Mouse (Mus musculus) urinary bladder, adult 2 months (tissue): ENCODE measurements around the gene Zcchc8. TPM values are rescaled to one million over a fixed set of nuclear protein-coding genes. Genes with fewer than 3 reads are reported as not detected.
"Not testable (repeated sequence)": the region's sequence is repeated elsewhere in the genome, so short reads cannot be mapped to it uniquely, and the experiment has no call there.

Experiments
- DNase-seq: peaks from one replicate; pipeline ENCODE4 v3.0.0; 2022; ENCODE audit warnings: low spot score
- polyA plus RNA-seq: library from polyadenylated mRNA; depleted of rRNA; stranded (reverse); fragments of >200 nt; gene quantifications from 2 replicates; pipeline ENCODE4 v1.2.3, GENCODE M21; 2012; rRNA removed

Zcchc8 gene
- 45.2 and 46.8 TPM in 2 replicates for polyA plus RNA-seq

DNA sequence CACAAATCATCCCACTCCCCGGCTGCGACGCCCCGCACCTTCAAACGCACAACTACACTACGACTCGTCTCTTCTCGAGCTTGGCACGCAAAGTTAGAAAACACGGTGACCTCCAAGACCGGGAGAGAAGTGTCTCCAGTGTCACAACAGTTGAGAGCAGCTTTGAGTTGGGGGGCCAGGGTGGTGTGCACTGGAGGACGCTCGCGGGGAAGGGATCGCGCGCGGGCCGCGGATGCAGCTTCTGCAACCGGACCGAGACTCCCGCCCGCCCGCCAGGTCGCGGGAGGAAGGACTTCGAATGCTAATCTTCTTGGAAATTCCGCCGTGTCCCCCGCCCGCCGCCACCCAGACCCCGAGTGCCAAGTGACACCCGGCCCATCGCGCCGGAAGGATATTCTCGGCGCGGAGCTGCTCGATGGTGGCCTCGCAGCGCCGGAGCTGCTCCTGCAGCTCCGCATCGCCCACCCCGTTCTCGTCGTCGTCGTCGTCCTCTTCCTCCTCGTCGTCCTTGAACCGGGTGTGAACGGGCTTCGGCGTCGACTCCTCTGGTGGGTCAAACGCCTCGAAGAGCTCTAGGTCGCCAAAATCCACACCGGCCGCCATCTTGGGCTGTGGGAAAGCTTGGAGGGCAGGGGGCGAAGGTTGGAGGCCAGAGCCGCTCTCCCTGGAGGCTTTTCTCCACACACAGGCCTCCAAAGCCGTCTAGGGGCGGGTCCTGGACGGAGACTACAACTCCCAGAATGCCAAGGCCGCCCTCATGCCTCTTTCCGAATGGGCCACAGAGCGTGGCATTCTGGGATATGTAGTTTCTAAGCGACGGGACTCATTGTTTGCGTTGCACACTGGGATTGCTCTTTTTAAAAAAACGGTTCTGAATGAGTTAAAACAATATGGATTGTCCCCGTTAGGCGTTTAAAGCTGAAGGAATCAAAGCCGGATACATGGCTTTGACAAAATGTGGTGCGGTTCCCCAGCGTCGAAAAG, at the start of gene Zcchc8:
Zcchc8 (minus strand) TSS at position 773 of the 984 bp plus-strand sequence.
- peak; percentile 77 for DNase-seq

DNA sequence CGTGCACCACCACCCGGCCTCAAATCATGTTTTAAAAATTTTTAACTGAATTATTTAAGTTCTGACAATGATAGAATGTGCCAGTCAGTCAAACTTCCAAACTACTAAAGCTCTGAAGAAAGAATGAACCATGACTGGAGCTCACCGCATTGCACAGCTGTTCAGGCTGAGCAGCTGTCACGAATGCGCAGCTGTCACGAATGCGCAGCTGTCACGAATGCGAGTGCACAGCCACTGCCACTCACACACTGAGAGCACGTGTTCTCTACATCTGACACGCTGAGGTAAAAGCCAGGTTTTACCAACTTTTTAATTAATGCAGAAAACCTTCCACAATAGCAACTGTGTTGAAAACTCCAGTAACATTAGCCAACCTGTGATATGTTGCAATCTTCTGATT, 45.6 kb upstream of the Zcchc8 start:
- DNase-seq = not testable (repeated sequence)

DNA sequence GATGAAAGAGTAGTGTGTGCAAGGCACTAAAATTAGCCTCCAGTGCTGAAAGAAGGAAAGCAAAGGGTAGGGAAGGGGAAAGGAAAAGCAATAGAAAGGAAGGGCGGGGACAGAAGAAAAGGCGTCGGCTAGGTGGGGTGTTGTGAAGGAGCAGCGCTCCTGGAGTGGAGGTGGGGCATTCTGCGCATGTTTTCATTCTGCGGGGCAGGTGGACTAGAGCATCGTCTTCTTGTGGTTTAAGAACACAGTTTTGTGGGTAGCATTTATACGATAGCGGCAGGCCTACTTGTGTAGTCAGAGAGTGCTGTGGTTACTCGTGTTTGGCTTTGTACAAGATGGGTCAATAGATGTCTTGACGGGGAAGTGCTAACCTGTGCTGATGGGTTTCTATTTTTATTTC, 44.6 kb upstream of the Zcchc8 start:
- DNase-seq = no peak

DNA sequence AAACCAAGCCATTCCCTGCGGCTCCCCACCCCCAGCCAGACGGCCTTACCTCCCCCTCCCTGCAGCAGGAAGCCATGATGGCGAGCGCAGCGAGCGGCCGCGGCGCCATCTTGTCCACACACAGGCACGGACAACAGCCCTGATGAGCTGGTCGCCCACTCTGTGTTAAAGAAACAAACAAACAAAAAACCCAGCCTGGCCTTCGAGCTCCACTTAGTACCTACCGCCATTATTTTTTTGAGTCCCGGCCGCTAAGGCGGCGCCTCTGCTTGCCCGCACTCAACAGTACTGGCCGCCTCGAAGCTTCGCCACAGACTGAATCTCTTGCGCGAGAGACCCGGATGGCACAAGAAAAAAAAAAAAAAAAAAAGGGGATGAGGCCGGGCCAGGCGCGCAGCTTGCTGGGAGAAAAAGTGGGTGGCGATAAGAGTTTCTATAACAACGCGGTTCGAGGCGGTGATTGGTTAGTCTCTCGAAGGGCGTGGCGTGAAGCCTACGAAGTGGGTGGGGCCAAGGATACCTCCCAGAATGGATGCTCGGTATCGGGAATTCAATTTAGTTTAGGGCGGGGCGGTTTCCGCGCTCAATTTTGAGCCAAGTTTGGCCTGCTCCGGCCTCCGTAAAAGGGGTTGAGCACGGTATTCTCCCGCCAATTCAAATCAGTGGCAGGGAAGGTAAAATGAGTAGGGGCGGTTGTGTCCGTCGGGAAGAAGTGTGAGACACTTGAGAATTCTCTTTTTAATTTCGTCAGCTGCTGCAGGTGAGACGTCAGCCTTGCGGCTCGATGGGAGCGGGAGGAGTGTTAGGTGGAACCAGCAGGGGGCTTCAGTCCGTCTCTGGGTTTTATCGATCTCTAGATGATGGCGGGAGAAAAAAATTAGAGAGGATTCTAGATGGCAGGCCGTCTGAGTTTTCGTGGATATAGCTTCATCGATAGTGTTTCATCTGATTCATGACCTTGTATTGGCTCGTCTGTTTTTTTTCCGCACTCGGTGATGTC, 28.5 kb upstream of the Zcchc8 start, which contains the start of the genes Rsrc2 and Kntc1:
Rsrc2 (minus strand) TSS at position 350 of the 1,000 bp plus-strand sequence.
Kntc1 (plus strand) TSS at position 652 of the 1,000 bp plus-strand sequence.
- DNase-seq = peak; percentile 92

DNA sequence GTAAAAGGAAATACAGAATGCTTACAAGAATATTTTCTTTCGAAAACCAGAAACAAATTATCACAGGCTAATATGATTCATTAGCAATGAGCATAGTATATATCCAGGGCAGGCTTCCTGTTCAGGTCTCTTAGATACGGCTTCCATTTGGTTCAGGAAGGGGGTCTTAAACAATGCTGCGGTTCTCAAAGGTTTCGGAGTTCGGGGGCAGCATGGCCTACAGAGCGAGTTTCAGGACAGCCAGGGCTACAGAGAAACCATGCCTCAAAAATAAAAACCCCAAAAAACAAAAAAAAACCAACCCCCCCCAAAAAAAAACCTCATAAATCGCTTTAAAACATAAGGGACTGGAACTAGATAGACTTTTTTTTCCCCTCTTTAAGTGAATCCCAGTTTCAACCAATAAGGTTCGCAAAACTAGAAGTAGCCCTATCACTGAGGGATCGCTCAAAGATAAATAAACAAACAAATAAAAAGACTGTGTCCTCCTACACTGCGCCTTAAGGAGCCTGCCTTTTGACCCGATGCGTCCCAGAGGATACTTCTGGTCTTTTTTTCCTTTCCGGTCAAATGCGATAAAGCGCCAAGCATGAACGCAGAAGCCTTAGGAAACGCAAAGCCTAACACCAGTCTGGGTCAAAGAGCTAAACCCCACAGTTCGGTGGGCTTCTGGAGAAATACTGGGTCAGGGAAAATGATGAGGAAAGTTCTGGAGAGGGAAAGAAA, 27.6 kb upstream of the Zcchc8 start:
- DNase-seq = no peak

DNA sequence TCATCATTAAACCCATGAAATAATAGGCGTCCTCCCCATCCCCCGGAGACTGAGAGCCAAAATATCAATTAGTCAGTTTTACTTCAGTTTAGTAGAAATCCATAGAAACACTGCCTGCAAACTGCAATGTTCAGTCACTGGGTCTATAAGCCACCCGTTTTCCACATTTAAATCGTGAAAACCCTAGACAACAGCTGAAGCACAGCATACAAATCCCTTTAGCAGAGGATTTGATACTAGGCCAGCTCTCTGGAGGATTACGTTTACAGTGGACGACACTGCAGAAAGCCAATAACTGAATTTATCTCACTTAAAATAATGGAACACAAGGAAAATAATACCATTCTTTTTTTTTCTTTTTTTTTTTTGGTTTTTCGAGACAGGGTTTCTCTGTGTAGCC, 26.7 kb upstream of the Zcchc8 start:
- DNase-seq = no peak

DNA sequence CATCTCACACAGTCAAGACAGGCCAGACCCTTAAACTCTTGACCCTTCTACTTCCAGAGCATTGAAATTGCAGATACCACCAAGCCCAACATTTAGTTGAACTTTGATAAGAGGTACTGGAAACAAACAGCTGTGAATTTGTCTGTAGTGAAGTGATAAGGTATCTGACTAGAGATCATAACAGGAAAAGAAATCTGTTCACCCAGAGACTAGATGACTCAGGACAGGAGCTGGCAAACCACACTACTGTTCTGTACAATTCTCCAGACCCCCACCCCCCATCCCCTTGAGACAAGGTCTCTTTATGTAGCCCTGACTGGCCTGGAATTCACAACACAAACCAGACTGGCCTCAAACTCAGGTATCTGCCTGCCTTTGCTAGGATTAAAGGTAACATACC, 25.4 kb upstream of the Zcchc8 start:
- no peak for DNase-seq

DNA sequence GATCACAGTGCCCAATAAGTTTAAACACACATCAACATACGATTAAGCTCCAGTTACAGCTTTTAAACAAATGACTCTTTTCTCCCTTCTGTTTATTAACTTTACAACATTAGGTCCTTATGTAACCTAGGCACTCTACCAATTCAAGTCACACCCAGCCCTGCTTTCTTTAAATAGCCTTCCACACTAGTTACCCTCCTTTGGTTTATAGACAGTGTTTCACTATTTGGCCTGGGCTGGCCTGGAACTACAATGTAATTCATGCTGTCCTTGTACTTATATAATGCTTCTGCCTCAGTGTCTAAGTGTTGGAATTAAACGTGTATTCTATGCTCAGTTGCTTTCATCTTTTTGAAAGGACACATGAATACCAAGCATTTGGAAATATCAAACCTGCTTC, 23.5 kb upstream of the Zcchc8 start:
- DNase-seq = no peak

DNA sequence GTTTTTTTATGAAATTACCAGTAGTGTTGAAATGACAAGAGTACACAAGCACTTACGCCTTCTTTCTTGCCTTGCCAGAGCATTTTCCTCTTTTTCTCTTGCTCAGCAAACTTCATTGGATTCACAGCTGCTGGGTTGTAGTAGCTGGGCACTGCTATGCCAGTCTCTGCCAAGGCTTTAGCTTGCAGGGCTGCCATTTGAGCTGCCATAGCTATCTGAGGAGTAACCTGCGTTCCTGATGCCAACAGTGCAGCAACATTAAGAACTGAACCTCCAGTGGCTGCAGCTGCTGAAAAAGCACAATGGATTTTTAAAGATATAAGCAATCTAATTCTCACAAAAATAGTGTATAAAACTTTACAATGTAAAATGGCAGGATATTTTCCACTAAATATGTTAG, 10.1 kb upstream of the Zcchc8 start:
- no peak for DNase-seq

DNA sequence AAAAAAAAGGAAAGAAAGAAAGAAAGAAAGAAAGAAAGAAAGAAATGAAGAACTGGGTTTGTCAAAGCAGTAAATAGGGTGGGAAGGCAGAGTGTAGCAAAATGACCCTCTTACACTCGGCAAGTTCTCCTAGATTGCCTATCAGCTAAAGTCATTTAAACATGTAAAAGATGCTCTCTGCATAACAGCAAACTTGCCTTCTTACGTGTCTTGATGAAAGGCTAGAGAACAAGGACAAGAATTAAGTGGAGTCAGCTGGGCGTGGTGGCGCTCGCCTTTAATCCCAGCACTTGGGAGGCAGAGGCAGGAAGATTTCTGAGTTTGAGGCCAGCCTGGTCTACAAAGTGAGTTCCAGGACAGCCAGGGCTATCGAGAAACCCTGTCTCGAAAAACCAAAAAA, 2.9 kb upstream of the Zcchc8 start:
- not testable (repeated sequence) for DNase-seq

DNA sequence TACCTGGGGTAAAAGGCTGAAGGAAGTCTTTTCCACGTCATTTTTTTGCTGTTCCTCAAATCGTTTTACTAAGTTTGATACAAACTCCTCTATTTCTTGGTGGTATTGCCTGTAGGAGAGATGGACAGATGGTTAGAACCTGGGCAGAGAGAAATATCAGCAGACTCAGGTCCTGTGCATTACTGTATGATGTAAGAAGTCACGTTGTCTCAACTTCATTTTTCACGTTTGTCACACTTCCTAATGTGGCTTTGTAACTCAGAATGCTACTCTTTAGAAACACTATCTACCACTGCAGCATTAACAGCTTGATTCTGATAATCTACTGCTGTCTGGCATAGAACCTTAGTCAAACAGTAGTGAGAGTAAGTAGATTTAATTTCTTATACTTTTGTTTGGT, 6.3 kb downstream of the Zcchc8 start:
- no peak for DNase-seq

DNA sequence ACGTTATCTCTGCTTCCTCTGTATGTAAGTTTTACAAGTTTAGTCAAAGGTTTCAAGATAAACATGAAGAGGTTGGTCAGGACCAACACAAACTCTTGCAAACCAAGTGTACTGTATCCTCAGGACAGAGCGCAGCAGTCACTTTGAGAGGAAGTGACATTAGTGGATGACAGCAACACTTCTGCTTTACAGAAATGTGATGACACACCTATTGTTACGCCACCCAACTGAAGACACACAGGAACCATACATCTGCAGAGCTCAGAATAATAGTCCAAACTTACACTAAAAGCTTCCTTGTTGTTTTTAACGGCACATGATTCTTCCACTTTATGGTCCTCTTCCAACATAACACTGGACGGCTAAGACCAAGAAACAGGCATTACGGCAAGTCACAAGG, 7.1 kb downstream of the Zcchc8 start:
- no peak for DNase-seq

DNA sequence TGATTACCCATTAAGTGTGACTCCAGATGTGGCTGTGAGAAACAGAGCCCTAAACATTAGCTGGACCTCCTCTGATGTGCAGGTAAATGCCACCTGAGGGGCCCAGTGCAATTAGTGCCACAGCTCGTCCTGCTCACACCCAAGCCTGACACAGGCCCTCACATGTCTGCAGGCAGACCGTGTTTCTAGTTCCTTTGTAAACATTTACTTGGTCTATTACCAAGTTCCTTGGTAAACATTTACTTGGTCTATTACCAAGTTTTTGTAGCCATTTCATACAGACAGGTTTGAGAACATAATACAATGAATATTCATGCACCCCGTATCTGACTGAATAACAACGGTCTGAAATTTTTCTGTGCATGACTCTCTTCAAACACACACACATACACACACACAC, 11.3 kb downstream of the Zcchc8 start:
- DNase-seq = no peak

DNA sequence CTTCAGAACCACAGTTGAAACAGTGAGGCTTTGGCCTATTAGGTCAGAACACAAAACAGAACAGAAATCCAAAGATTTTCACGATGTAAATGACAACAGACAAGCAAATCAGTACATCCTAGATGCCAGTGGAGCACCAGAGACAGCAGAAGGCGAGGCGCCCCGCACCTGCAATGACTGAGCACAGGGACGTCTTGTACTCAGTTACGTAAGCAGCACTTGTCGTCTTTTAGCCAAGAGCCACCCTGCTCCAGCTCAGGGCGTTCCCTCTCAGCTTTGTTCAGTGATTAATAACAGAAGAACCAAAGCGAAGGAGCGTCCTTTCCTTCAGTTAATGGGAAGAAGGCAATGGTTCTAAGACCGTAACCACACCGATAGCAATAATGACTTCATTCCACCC, 12.3 kb downstream of the Zcchc8 start:
- DNase-seq = no peak

DNA sequence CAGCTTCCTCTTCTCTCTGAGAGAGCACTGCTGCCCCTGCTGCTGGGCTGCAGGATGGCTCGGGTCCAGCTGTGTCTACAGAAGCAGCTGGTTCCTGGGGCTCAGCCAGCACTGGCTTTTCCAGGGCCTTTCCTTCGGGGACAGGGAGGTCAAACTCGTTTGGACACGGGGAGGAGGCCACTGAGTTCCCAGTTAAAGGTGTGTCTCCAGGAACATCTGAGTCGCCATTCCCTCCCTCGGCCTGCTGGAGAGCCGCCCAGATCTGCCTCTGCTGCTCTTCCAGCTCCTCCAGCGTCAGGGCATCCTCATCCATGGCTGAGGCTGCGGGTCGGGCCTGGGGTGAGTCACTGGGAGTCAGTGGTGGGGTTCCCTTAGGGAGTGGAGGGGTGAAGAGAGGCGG, 20.3 kb downstream of the Zcchc8 start:
- DNase-seq = no peak

DNA sequence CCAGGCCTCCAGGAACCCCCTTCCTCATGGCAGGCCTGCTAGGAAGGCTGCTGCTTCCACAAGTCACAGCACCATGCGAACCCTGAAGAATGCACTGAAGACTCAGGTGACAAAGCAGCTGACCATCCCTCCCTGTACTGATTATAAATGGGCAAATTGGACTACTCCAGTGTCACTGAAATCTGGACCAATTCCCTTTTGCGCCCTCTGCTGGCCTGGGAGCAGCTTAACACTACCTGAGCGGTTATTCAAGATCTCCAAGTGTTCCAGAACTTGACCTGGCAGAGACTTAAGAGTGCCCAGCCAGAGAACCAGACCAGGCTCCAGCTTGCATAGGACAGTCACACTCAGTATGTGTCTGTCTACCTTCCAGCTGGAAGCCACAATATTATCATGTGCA, 21.7 kb downstream of the Zcchc8 start:
- DNase-seq = peak; percentile 54

DNA sequence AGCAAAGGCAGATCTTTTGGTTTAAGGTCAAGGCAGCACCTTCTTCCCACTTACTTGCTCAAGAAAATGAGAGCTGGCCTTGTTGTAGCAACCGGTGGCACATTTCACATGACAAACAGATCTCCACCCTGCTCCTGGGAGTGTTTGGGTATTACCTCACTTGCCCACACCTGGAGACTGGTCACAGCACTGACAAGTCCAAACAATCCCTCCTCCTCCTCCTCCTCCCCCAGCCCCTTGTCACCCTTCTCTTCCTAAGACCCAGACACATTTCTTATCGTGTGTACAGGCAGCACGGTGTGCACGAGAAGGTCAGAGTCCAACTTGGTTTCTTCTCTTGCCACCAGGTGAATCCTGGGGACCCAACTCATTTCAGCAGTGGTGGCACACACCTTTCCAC, 23.9 kb downstream of the Zcchc8 start:
- no peak for DNase-seq

DNA sequence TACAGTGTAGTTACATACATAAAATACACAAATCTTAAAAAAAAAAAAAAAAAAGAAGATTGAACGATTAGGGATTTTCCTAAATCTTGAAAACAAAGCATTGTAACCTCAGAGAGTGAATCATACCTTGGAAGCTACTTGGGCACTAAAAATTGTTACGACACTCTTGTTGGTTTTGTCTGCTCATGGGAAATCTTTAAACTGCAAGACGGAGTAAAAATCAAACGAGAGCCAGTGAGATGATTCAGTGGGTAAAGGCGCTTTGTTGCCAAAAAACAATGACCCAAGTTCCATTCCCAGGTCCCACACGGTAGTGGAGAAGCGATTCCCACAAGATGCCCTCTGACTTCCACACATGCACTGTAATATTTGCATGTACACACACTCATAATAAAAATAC, 24.7 kb downstream of the Zcchc8 start:
- DNase-seq = no peak

DNA sequence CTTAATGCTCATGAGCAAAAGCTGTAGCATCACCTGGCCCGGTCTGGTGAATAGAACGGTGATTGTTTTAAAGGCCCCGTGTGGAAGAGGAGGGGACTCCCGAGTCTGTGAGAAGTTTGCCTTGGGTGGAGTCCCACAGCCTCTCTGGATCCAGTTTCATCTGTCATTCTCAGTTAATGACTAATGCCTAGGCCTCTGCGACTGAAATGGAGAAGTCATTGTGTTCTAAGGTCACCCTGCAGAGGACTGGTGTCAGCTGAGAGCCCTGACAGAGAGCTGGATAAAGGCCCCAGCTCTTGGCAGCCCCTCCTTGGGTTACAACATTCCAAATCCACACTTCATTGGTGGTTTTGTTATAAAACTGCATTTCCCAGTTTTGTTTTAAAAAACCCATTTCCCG, 26.4 kb downstream of the Zcchc8 start:
- DNase-seq = no peak

DNA sequence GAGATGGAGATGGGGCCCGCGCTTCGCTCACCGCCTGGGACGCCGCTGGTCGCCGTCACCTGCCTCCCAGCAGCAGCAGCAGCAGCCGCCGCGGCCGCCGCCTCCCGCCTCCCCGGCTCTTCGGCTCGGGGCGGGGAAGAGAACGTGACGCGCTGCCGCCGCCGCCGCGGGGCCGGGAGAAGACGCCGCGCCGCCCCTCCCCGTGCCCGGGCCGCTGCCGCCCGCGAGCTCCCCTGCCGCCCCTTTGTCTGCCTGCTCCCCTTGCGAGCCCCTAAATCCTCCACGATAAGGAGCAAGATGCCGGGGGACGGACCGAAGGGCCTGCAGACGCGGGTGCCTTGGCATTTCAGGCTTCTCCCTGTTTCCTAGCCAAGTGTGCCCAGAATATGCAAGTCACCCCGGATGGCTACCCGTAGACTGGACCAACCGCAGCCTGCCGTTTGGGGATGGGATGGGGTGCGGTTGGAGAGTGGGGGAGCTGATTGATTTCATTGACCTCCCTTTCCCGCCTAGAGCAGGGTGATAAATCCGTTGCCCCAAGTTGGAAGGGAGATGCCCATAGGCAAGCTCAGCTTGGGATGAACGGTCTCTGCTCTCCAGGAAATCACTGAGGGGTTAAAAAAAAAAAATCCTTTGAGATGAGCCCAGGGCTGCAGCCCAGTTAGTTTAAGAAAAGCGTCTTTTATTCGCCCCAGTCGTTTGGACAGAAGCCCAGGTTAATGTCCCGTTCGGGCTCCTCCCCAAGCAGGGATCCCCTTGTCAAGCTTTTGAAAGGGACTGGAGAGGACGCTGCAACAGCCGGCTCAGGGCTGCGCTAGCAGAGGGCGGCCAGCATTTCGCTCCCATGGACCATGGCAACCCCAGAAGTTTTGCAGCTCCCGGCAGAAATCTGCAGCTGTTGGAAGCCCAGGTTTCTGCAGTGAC, 36.4 kb downstream of the Zcchc8 start, which contains the start of gene Clip1:
Clip1 (minus strand) TSS at position 398 of the 924 bp plus-strand sequence.
- DNase-seq = peak; percentile 74
